Mouse (Mus musculus) ES-Bruce4 (cell line): Measurements from ENCODE around the gene Lamc3.

Source experiments
- EP300 ChIP-seq: IDR thresholded peaks from 2 replicates; pipeline ENCODE4 v1.6.1; 2011; ENCODE audit warnings: low read depth, low read length; ENCODE audit not compliant: insufficient read depth
- POLR2A ChIP-seq: IDR thresholded peaks from one replicate; pipeline ENCODE4 v1.8.1; 2011; ENCODE audit warnings: low read length; ENCODE audit not compliant: insufficient read depth

GRCm38 (mm10) chr2:31996060-31996459, 109.0 kb downstream of the Lamc3 start:
- TF ChIP-seq POLR2A (no peak), EP300 (no peak)
